Mouse (Mus musculus) spleen, adult 2 months (tissue): ENCODE data around the gene Gse1.

ENCODE experiments used
- CTCF ChIP-seq: fragments of 200-500 bp; IDR thresholded peaks from 2 replicates; pipeline ENCODE4 v1.5.1; 2011; ENCODE audit warnings: mild to moderate bottlenecking, inconsistent platforms; ENCODE audit not compliant: insufficient read depth, insufficient read length, insufficient replicate concordance; ENCODE audit errors: extremely low read depth
- POLR2A ChIP-seq: fragments of 200-500 bp; IDR thresholded peaks from 2 replicates; pipeline ENCODE4 v1.6.1; 2011; ENCODE audit warnings: low read depth, low read length, inconsistent platforms

- no peak for TF ChIP-seq CTCF
- TF ChIP-seq POLR2A, result no peak
Measured at GRCm38 (mm10) chr8:120377803-120378189, 149.5 kb downstream of the Gse1 start.
